10 mouse cellular contexts compared by ENCODE assay signal in the genomic region with DNA sequence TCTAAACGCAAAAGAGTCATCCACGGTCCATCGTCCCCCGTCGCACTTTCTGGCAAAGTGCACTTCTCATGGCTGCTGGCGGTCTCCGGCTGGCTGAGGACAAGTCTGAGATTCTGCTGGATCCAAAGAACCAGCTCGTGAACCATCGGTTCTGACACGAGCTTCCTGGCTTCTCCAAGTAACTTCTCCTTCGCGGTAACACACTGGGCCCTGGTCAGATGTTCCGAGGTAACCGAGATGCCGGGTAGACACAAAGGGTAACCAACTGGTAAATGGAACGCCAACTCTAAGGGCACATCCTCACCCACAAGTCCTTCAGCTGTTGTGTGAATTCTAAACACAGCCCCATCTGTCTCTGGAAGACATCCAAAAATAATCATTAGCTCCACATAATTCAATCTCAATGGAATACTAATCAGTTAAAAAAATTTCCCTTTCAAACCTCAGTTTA. TPM values are rescaled to one million over a fixed set of nuclear protein-coding genes. Genes with fewer than 3 reads are reported as not detected.
DNase-seq lines count a peak whose midpoint lies in the region.
"Had no signal": no experiment of that assay in that cellular context is flagged by ENCODE, and none has a peak within 500 bp of the region (broad histone marks: within the 10 kb centered on the region; RNA-seq: fewer than 3 reads in every experiment).

No protein-coding gene starts in this region.

- intact Hi-C loops in left cerebral cortex, postnatal 4 days (cut with DNase I), result no loop called here

- peak; percentile 70 for DNase-seq in left cerebral cortex, postnatal 4 days
- DNase-seq in left cerebral cortex, adult 9 months (ENCODE audit: low spot score in 2 of 2), result no peak
- DNase-seq in cerebellum, adult 9-11 months, result peak; percentile 52
- DNase-seq in layer of hippocampus, adult 18-20 months (ENCODE audit: low spot score in 2 of 2), result peak; percentile 28 to 68
- DNase-seq in spleen, postnatal 10 days (ENCODE audit: low spot score in 2 of 2), result no peak
- DNase-seq in kidney, postnatal 4 days, result no peak
- DNase-seq in embryo, embryonic 11 days, result no peak
- DNase-seq: adrenal gland, postnatal 10 days; kidney, adult 8-10 months; retina, postnatal 1 day had no signal

RNA-seq across cellular contexts. Expression of gene Rwdd3, which starts 12.6 kb away (rescaled TPM):
- total RNA-seq in left cerebral cortex, postnatal 4 days (2021), result 10 to 100 TPM; 23.1 to 27.4 TPM
- total RNA-seq in layer of hippocampus, adult 18-20 months (2021), result 10 to 100 TPM; 23.7 to 25.4 TPM

Comparison
In these comparisons a context has a peak if more than half of its experiments do, and no peak if none do; other contexts are left out.
1. DNase-seq: peak in left cerebral cortex, postnatal 4 days (single experiment), cerebellum, adult 9-11 months (single experiment) and layer of hippocampus, adult 18-20 months (2 of 2); none in left cerebral cortex, adult 9 months (0 of 2), spleen, postnatal 10 days (0 of 2), kidney, postnatal 4 days (0 of 2) and embryo, embryonic 11 days (single experiment).